Mouse (Mus musculus) G1E (cell line): Measurements from ENCODE around the gene Disc1. TPM values are rescaled to one million over a fixed set of nuclear protein-coding genes. Genes with fewer than 3 reads are reported as not detected.

Experiments
- ATAC-seq: 2 replicates; pipeline ENCODE4 v1.8.0; 2016; ENCODE audit warnings: mild to moderate bottlenecking; ENCODE audit not compliant: insufficient number of reproducible peaks, poor library complexity, low FRiP score, severe bottlenecking; ENCODE audit errors: extremely low read depth
- DNase-seq: peaks from one replicate; pipeline ENCODE4 v3.0.0; 2012; ENCODE audit warnings: low spot score
- H3K27me3 ChIP-seq: 2 replicates; pipeline ENCODE4 v1.6.1; 2012; ENCODE audit warnings: mild to moderate bottlenecking, low read length, inconsistent platforms; ENCODE audit not compliant: insufficient read depth
- H3K36me3 ChIP-seq: replicated peaks from 2 replicates; pipeline ENCODE3; 2012; ENCODE audit warnings: mild to moderate bottlenecking, inconsistent platforms
- H3K4me1 ChIP-seq: 2 replicates; pipeline ENCODE4 v1.6.1; 2012; ENCODE audit warnings: low read depth, low read length, inconsistent platforms, mixed read lengths; ENCODE audit not compliant: insufficient read depth
- H3K4me3 ChIP-seq: 2 replicates; pipeline ENCODE4 v1.5.1; 2012; ENCODE audit warnings: low read depth, mild to moderate bottlenecking, inconsistent platforms, low read length, moderate library complexity, mixed read lengths
- H3K9me3 ChIP-seq: replicated peaks from 2 replicates; pipeline ENCODE4 v1.6.1; 2012; ENCODE audit warnings: inconsistent platforms
- CTCF ChIP-seq: IDR thresholded peaks from 2 replicates; pipeline ENCODE4 v1.5.1; 2012; ENCODE audit warnings: low read depth, low read length, inconsistent platforms, mixed read lengths
- GATA1 ChIP-seq: IDR thresholded peaks from 2 replicates; pipeline ENCODE4 v1.6.1; 2012; ENCODE audit warnings: borderline replicate concordance, low read length, inconsistent platforms, mixed read lengths
- GATA2 ChIP-seq: IDR thresholded peaks from 2 replicates; pipeline ENCODE4 v1.6.1; 2012; ENCODE audit warnings: low read depth, low read length, inconsistent platforms, borderline replicate concordance
- POLR2AphosphoS5 ChIP-seq: IDR thresholded peaks from 2 replicates; pipeline ENCODE4 v1.6.1; 2012; ENCODE audit warnings: low read depth, low read length, inconsistent platforms; ENCODE audit not compliant: insufficient replicate concordance
- TAL1 ChIP-seq: conservative IDR thresholded peaks from 2 replicates; pipeline ENCODE4 v1.6.1; 2012; ENCODE audit warnings: low read depth, low read length, inconsistent platforms, mixed read lengths
- polyA plus RNA-seq: library from polyadenylated mRNA; stranded (reverse); fragments of >175 nt; gene quantifications from 2 replicates; pipeline ENCODE4 v1.2.3, GENCODE M21; 2012
- total RNA-seq, 2 experiments: library from RNA; stranded (forward) in 1 of 2; stranded (reverse) in 1 of 2; fragments of 200-1000 nt in 1 of 2; fragments of >200 nt in 1 of 2; fragmentation: Nextera tagmentation in 1 of 2; gene quantifications; 2 replicates each; pipeline ENCODE4 v1.2.3; 2014 to 2017

The Disc1 gene
- total and polyA plus RNA-seq, 3 experiments: not detected

DNA sequence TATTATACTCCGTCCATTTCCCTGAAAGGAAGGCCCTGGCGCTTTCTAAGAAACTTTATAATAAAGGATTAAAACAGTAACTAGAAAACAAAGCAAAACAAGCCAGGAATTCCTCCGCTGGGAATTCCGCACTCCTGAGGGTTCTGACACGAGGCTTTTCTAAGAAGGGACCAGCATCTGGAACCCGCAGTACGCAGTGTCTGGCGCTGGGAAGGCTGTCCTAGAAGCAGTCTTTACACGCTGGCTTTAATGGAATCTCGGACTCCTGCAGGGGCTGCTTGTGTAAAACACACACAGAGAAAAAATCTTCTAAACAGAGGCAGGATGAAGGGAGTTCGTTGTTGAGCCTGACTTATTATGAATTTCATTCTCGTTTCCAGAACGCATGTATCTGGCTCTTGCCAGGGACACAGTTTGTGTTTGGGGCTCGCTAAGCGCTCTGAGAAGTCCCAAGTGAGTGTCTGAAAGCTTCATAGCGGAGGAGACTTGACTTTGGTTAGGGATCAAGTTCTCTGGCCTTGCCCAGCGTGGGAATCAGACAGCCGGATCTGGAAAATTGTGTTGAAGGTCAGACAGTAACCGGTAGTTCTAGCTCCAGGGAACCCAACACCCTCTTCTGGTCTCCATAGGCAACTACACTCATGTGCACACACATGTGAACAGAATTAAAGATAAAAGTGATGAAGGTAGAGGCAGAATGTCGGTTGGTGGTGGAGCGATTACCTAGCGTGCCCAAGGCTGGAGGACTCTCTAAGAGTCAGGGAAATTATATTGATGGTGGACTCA lies 238.1 kb downstream of the Disc1 start:
- DNase-seq (no peak), ATAC-seq (no peak)
- H3K36me3 ChIP-seq: no peaks in the 10 kb centered on the region
- H3K27me3 ChIP-seq: no peaks in the 10 kb centered on the region
- no peaks in the 10 kb centered on the region for H3K4me1 ChIP-seq
- no peak overlapping the region for H3K4me3 ChIP-seq
- H3K9me3 ChIP-seq: peaks cover 83% of the 10 kb centered on the region
- TF ChIP-seq GATA1 (no peak), POLR2AphosphoS5 (no peak), CTCF (no peak), GATA2 (no peak), TAL1 (no peak)

DNA sequence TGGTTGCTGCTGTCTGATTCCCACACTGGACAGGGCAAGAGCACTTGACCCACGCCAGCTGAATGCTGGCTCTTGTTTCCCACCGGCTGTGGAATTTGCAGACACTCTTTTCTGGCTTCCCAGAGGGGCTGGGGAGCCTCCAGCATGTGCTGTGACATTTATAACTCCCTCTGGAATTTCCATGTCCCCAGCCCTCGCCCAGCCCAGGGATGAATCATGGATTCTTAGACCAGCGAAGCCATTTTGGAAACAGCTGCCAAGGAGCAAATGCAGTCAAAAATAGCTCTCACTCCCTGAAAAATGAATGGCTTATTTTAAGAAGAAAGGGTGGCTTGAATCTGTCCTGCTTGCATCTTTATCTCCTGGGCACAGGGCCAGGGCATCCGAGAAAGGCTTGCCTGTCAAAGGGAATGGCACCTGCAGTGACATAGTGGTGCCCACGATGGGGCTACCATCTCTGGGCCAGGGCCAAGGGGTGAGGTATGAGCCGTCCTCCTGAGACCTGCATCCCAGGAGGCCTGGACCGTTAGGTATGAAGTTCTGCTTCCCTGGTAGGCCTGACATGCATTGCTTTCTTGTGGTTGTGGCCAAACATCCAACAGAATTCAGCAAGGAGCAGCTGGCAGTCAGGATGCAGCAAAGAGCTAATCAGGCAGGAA lies 239.1 kb downstream of the Disc1 start:
- ATAC-seq (no peak), DNase-seq (no peak)
- Histone ChIP-seq H3K4me3 (no peak overlapping the region), H3K4me1 (no peaks in the 10 kb centered on the region), H3K9me3 (peaks cover 89% of the 10 kb centered on the region), H3K36me3 (no peaks in the 10 kb centered on the region), H3K27me3 (no peaks in the 10 kb centered on the region)
- TF ChIP-seq GATA1 (no peak), TAL1 (no peak), GATA2 (no peak), CTCF (no peak)

DNA sequence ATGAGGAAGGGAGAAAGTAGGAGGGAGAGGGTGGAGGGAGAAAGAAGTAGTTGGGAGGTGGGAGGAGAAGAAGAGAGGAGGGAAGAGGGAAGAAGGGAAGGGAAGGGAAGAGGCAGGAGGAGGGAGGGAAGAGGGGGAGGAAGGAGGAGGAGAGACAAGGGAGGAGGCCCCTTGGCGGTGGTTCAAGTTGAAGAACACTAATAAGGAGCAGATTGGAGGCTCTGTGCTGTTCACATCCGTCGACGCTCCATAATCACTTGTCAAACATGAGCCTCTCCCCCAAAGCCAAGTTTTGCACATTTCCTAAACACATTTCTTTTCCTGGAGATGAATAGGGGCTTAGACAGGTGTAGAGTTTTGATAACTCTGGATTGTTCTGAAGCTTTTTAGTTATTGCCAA lies 245.3 kb downstream of the Disc1 start:
- ATAC-seq (no peak), DNase-seq (no peak)

DNA sequence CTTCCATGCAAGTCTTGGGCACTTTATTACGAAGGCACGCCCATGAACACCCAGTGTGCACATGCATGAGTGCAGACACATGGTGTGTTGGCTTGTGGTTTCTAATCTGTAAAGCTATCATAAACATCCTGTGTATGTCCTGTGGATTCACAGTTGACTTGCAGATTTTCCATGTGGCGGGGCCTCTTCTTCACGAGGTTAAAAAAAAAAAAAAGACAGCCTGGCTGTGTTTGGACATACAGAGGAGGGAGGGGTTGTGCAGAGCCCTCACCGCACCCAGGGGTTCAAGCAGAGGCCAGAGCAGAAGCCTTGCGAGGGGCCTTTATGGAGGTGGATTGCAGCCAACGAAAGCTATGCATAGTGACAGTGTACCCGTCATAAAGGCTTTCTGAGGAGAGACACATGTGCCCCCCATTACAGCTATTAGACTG lies 248.0 kb downstream of the Disc1 start:
- no peak for ATAC-seq
- Histone ChIP-seq H3K36me3 (no peaks in the 10 kb centered on the region), H3K9me3 (peaks cover 87% of the 10 kb centered on the region), H3K4me1 (no peaks in the 10 kb centered on the region), H3K4me3 (no peak overlapping the region), H3K27me3 (no peaks in the 10 kb centered on the region)
- no peak for DNase-seq
- no peak for TF ChIP-seq CTCF
- TF ChIP-seq TAL1: no peak
- TF ChIP-seq GATA1: no peak
- TF ChIP-seq GATA2: no peak
- no peak for TF ChIP-seq POLR2AphosphoS5

More for the DNA sequence above, 245.3 kb downstream of the Disc1 start:
- Histone ChIP-seq H3K9me3 (peaks cover 86% of the 10 kb centered on the region), H3K36me3 (no peaks in the 10 kb centered on the region), H3K4me3 (no peak overlapping the region), H3K4me1 (no peaks in the 10 kb centered on the region), H3K27me3 (no peaks in the 10 kb centered on the region)
- TF ChIP-seq CTCF: no peak
- TF ChIP-seq GATA2: no peak
- TF ChIP-seq POLR2AphosphoS5: no peak
- TF ChIP-seq GATA1: no peak
- no peak for TF ChIP-seq TAL1

DNA sequence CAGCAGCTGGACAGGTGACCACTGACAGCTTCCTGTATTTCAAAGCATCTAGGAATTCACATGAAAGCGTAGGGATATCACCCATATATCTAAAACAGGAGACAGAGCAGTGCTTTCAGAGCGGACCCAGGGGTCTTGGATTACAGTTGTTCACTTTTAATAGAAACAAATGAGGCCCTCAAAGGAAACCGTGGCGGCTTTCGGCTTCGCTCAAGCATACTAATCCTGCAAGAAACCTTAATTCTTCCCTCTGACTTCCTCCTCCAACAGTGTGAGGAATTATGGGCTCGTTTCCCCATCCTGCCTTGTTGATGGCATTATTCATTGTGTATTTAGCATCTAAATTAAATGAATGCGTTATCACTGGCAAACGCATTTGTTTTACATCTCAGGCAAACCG lies 252.7 kb downstream of the Disc1 start:
- Histone ChIP-seq H3K27me3 (no peaks in the 10 kb centered on the region), H3K36me3 (no peaks in the 10 kb centered on the region), H3K9me3 (peaks cover 77% of the 10 kb centered on the region), H3K4me3 (no peak overlapping the region), H3K4me1 (no peaks in the 10 kb centered on the region)
- ATAC-seq: no peak
- TF ChIP-seq GATA1 (no peak), POLR2AphosphoS5 (no peak), CTCF (no peak), GATA2 (no peak), TAL1 (no peak)
- DNase-seq: no peak

DNA sequence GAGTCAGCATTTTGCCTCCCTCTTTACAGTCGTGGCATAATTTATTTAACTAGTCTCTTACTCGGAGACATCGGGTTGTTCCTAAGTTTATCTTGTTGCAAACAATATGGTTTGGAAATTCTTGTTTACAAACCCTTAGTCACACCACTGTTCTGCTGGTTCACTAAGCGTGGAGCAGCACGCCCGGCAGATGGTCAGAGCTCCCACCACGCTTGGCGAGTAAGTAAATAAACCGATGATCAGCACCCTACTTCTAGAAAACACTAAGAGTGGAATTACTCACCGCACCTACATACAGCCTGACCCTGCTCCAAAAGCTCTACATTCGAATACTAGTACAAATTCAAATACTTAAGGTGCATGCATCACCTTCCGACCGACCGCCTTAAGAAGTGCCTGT lies 256.0 kb downstream of the Disc1 start:
- no peak overlapping the region for H3K4me3 ChIP-seq
- no peak for ATAC-seq
- DNase-seq: no peak
- no peaks in the 10 kb centered on the region for H3K4me1 ChIP-seq
- TF ChIP-seq GATA2 (no peak), CTCF (no peak), POLR2AphosphoS5 (no peak), GATA1 (no peak), TAL1 (no peak)
- peaks cover 69% of the 10 kb centered on the region for H3K9me3 ChIP-seq
- H3K36me3 ChIP-seq: no peaks in the 10 kb centered on the region
- H3K27me3 ChIP-seq: no peaks in the 10 kb centered on the region

Other genes starting within 250 kb of the Disc1 start
- gene Gnpat, start 191.2 kb upstream of the Disc1 start, total RNA-seq (2014; fragmentation: Nextera tagmentation): 125 and 146 TPM in 2 replicates
- gene Gnpat, start 191.2 kb upstream of the Disc1 start, total RNA-seq (2017): 129 and 131 TPM in 2 replicates
- 80.5 and 128 TPM in 2 replicates for gene Gnpat, start 191.2 kb upstream of the Disc1 start, polyA plus RNA-seq
- gene 2810004N23Rik, start 191.1 kb upstream of the Disc1 start, total RNA-seq (2014; fragmentation: Nextera tagmentation): 49.3 and 61.9 TPM in 2 replicates
- gene 2810004N23Rik, start 191.1 kb upstream of the Disc1 start, total RNA-seq (2017): 73.7 and 74.1 TPM in 2 replicates
- gene 2810004N23Rik, start 191.1 kb upstream of the Disc1 start, polyA plus RNA-seq: 41.9 and 52.6 TPM in 2 replicates
- 14.4 and 15.1 TPM in 2 replicates for gene Exoc8, start 156.5 kb upstream of the Disc1 start, total RNA-seq (2014; fragmentation: Nextera tagmentation)
- gene Exoc8, start 156.5 kb upstream of the Disc1 start, total RNA-seq (2017): 22.8 and 24.8 TPM in 2 replicates
- 10.4 and 10.9 TPM in 2 replicates for gene Exoc8, start 156.5 kb upstream of the Disc1 start, polyA plus RNA-seq
- 42.4 and 43.5 TPM in 2 replicates for gene Sprtn, start 156.3 kb upstream of the Disc1 start, total RNA-seq (2014; fragmentation: Nextera tagmentation)
- gene Sprtn, start 156.3 kb upstream of the Disc1 start, total RNA-seq (2017): 34.7 and 35.8 TPM in 2 replicates
- gene Sprtn, start 156.3 kb upstream of the Disc1 start, polyA plus RNA-seq: 13.0 and 21.7 TPM in 2 replicates
- gene Egln1, start 104.9 kb upstream of the Disc1 start, total RNA-seq (2014; fragmentation: Nextera tagmentation): 39.3 and 40.8 TPM in 2 replicates
- gene Egln1, start 104.9 kb upstream of the Disc1 start, total RNA-seq (2017): 31.8 and 33.8 TPM in 2 replicates
- gene Egln1, start 104.9 kb upstream of the Disc1 start, polyA plus RNA-seq: 17.6 and 19.9 TPM in 2 replicates
- 25.5 and 33.2 TPM in 2 replicates for gene Tsnax, start 41.2 kb upstream of the Disc1 start, total RNA-seq (2014; fragmentation: Nextera tagmentation)
- 45.8 and 49.7 TPM in 2 replicates for gene Tsnax, start 41.2 kb upstream of the Disc1 start, total RNA-seq (2017)
- 17.0 and 17.6 TPM in 2 replicates for gene Tsnax, start 41.2 kb upstream of the Disc1 start, polyA plus RNA-seq